Mouse (Mus musculus): Measurements from ENCODE around the gene Cpvl. TPM values are rescaled to one million over a fixed set of nuclear protein-coding genes. Genes with fewer than 3 reads are reported as not detected.

Cpvl gene
- polyA plus RNA-seq (2015; fragmentation: Illumina TruSeq; extraction: RNeasy Lipid Tissue Mini Kit (QIAGEN cat#74804); ENCODE audit: insufficient read depth, low read depth, low replicate concordance): not detected

GRCm38 (mm10) chr6:53978571-53978970 is at the start of gene Cpvl:
TSS of gene Cpvl (minus strand) at chr6:53978671.

Other genes with a start within 250 kb of the Cpvl start
- gene Tril, start 157.8 kb downstream of the Cpvl start, polyA plus RNA-seq (2015; fragmentation: Illumina TruSeq; extraction: RNeasy Lipid Tissue Mini Kit (QIAGEN cat#74804); ENCODE audit: insufficient read depth, low read depth, low replicate concordance): 2.4 TPM
- 1.1 TPM for gene Chn2, start 60.9 kb upstream of the Cpvl start, polyA plus RNA-seq (2015; fragmentation: Illumina TruSeq; extraction: RNeasy Lipid Tissue Mini Kit (QIAGEN cat#74804); ENCODE audit: insufficient read depth, low read depth, low replicate concordance)